Mouse (Mus musculus) activated CD4-positive, CD25-positive, alpha-beta regulatory T cell, adult 4 months (primary cell): ENCODE data around the gene Inpp5f. TPM values are rescaled to one million over a fixed set of nuclear protein-coding genes. Genes with fewer than 3 reads are reported as not detected.

Source experiments
- ATAC-seq: one replicate; pipeline ENCODE4 v1.8.0; 2017
- polyA plus RNA-seq, 2 experiments: library from polyadenylated mRNA; unstranded; fragments of 100-300 nt; shearing (Covaris generic); gene quantifications; one replicate each; pipeline ENCODE4 v1.2.1; 2017

The Inpp5f gene
- polyA plus RNA-seq, 2 experiments from 2014 or later: 46.7 to 50.3 TPM

- no peak for ATAC-seq
These were observed 132.8 kb downstream of the Inpp5f start for GRCm38 (mm10) chr7:128743898-128744297.

- ATAC-seq: peak; percentile 81
These were observed 133.8 kb downstream of the Inpp5f start, which contains the start of gene Sec23ip for GRCm38 (mm10) chr7:128744684-128745485. Gene Sec23ip (plus strand): TSS chr7:128744943.

Other genes starting within 250 kb of the Inpp5f start
- 100 to 1,000 TPM; 294 to 357 TPM for gene Rgs10, start 192.6 kb upstream of the Inpp5f start, polyA plus RNA-seq
- gene Tial1, start 149.6 kb upstream of the Inpp5f start, polyA plus RNA-seq: 10 to 100 TPM; 22.6 to 37.2 TPM
- gene Bag3, start 87.7 kb upstream of the Inpp5f start, polyA plus RNA-seq: 10 to 100 TPM in 1 of 2 experiments, 1 to 10 TPM in 1; 5.8 to 13.0 TPM
- gene Mcmbp, start 129.2 kb downstream of the Inpp5f start, polyA plus RNA-seq: 10 to 100 TPM; 64.4 to 86.7 TPM
- gene Sec23ip, start 133.6 kb downstream of the Inpp5f start, polyA plus RNA-seq: 10 to 100 TPM; 29.9 to 34.2 TPM